Mouse (Mus musculus): ENCODE measurements around the gene Snapc2.

The Snapc2 gene

DNA sequence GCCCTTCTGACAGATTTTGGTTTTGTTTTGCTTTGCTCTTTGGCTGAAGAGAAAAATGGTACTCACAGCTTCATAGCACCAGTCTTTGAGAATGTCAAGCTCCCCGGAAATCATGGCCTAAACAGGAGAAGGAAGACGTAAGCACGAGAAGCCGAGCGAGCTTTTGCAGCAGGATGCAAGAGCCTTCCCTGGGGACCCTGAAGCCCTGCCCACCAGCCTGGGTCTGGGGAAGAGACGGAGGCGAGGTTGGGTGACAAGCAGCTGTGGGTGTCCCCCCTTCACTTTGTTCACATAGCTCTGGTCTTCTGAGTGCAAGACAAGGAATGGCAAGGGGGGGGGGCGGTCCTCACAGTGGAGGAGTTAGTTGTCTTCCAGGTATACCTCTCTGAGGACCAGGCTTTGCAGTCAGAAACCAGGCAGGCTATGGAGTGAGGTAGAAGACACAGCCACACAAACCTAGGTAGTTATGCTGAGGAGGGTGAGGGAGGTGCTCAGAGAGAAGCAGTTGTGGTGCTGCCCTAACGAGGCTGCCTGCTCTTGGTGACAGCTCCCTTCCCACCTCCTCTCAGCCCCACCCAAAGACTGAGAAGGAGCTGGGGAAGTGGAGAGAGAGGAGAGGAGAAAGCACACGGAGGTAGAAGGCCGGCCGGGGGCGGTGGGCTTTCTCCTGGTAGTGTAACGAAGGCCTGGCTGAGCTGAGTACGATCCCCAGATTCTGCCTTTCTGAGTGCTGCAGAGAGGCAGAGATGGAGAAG, 12.5 kb downstream of the Snapc2 start:
- DNase-seq (ENCODE audit: low spot score), result no peak

DNA sequence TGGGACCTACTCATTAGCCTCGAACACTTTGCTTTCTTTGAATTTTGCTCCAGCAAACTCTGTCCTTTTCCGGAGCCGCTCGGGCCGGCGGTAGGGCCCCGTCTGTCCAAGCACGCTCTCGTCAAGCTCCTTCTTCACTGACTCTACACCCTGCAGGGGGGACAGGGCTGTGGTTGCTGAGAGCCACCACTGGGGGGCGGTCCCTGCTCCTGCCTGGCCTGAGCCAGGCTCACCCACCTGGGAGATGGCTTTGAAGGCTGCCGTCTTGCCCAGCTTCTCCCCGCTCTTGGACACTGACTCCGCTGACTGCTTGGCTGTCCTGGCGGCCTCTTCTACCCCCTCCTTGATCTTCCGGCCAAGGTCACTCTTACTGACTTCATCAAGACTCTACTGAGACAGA, 14.7 kb downstream of the Snapc2 start:
- DNase-seq (ENCODE audit: low spot score), result no peak

DNA sequence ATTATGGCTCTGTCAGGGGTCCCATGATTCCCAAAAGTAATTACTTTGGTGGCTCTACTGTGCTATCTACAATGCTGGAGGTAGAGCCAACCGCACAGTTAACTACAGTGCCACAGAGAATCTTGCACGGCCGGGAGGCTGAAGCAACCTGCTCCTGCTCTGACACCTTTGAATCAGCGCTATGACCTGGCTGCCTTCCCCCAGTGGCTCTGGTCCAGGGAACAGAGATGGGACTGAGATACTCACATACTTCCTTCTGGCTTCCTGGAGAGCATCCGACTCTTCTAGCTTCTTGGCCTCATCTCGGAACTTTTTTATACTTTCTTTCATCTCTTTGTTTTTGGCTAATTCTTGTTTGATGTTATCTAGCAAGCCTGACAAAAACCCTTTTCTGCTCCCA, 16.7 kb downstream of the Snapc2 start:
- no peak for DNase-seq (ENCODE audit: low spot score)

DNA sequence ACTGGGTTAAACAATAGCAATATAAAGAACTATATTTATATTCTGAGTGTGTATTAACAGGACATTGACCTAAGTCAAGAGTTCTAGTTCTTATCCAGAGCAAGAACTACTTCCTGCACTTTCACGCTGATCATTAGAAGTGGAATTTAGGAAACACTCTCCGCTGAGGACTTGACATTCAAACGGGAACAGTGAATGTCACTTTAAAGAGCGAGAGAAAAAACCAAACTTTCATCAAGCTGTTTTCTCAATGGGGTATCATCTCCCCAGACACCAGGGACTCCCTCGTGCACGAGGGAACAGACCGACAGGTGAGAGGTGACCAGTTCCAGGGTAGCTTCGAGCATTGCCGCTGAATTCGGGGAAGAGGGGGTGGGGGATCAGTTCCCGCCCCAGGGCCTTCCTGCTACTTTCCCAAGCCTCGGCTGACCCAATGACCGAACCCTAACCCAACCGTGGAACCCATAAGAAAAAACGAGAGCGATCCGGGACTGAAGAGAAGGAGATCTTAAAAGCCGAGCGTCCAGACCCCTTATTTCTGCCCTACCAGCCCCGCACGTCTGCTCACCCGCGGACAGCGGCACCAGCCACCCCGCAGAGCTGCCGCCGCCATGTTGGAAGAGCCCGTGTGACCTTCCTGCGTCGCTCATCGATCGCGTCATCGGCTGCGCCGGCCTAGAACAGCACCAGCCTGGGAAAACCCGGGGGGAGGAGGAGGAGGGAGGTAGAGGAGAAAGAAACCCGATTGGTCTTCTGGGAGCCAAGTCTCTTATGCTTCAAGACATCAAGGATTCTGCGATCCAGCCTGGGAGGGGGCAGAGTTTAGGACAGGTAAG, 22.6 kb downstream of the Snapc2 start, which contains the start of gene Timm44:
Gene Timm44, minus strand, starts transcription at position 639 of the 836 bp plus-strand sequence.
- DNase-seq (ENCODE audit: low spot score), result peak; percentile 95

DNA sequence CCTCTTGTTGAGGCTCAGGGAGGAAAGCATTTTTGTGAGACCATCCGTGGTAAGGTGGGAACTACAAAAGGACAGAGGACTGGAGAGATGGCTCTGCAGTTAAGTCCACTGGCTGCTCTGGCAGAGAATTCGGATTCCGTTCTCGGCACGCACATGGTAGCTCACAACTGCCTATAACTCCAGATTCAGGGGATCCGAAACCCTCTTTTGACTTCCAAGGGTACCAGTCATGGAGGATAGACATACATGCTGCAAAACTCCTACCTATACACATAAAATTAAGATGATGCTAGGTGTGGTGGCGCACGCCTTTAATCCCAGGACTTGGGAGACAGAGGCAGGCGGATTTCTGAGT, 23.2 kb downstream of the Snapc2 start:
- DNase-seq (ENCODE audit: low spot score), result no peak

DNA sequence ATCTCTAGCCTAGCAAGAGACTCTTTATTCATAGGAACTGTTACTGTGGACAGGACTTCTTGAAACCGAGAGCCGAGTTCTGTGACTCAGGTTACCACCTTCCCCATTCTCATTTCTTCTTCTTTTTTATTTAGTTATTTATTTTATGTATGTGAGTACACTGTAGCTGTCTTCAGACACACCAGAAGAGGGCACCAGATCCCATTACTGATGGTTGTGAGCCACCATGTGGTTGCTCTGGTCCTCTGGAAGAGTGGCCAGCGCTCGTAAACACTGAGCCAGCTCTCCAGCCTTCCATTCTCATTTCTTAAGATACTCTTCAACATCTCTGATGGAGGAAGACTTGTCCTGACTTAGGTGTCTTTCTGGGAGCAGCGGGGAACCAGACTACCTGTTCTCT, 39.9 kb downstream of the Snapc2 start:
- DNase-seq (ENCODE audit: low spot score), result no peak

DNA sequence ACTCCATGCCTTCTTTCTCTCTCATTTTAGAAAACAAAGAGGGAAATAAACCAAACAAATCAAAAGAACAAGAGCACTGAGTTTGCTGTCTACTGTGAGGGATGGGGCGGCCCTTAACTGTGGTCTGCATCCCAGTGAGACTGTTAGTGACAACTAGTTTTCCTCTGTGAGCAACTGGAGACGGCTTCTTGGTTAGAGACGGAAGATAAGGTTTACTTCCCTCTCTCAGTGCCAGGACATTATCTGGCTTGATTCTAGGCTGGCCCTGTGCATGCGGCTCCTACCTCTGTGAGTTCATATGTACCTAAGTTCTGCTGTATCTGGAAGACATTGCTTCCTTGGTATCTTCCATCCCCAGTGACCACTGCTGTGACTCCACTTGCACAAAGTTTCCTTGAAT, 44.9 kb downstream of the Snapc2 start:
- DNase-seq (ENCODE audit: low spot score), result no peak

DNA sequence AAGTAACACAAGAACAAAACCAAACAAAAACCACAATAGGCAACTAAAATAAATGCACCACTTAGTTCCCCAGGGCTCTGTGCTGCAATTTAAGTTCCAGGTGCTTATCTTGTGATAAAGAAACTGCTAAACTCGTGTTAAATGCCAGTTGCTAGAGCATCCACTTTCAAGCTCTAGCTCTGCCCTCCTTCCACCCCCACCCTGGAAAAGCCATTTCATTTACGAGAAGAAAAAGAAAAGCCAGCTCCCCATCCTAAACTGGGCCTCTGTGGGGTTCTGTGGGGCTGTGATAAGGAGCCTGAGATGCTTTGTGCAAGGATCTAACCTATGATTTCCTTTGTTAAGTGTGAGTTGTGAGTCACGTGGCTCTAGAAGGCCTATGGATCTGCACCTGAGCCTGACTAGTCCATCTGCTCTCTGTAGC, 51.3 kb downstream of the Snapc2 start:
- peak; percentile 42 for DNase-seq (ENCODE audit: low spot score)
